ENCODE assay signal across 8 mouse cellular contexts in the genomic region with DNA sequence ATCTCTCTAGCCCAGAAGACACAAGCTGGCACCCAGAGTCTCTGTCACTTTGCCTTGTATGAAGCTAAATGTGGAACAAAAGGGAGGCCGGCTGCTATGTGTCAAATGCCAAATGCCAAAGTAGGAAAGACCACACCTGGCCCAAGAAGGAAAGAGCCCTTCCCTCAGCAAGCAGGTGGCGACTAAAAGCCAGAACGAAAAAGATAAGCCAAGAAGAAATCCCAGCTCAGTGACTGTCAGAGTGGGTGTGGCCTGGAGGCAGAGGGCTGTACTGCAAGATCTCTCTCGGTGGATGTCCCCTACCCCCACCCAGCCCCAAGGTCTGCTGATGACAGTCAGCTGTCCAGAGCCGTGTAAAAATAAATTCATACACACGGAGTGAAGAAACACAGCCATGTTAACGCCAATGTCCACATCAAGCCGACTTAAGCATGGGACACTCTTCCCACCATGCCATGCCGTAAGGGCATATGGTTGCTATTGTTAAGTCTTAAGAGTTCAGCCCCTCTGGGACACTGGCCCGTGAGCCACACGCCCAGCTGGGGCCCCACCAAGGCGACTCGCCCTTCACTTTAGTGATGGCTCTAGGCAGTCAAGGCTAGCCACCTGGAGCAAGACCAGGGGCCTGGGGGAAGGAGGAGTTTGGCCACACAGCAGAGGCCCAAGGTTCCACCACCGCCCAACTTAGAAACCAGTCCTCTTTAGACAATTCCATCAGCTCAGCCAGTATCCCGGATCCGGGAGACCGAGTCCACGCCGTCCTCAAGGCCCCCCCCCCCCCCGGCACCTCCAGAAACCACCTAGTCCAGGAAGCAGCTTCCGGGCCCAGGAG. TPM values are rescaled to one million over a fixed set of nuclear protein-coding genes. Genes with fewer than 3 reads are reported as not detected.
A peak's percentile ranks its signal among the peaks of the same experiment; 100 is the strongest.
DNase-seq lines count a peak whose midpoint lies in the region; ATAC-seq lines count a peak whose summit lies in the region.

No protein-coding gene starts in this region.

- 0 out of 2 replicates have a peak, but pooled peaks have one; percentile 1 for ATAC-seq in kidney, embryonic 14.5 days (ENCODE audit: low FRiP score, low TSS enrichment)
- ATAC-seq in forebrain, embryonic 15.5 days (replicated peaks), result 0 out of 2 replicates have a peak, but pooled peaks have one; percentile 7
- ATAC-seq in intestine, embryonic 15.5 days, result peak; percentile 14

- H3K4me1 ChIP-seq in kidney, embryonic 14.5 days (ENCODE audit: control insufficient read depth, insufficient read depth, low read length), result peaks cover 62% of the 10 kb centered on the region
- H3K4me1 ChIP-seq in forebrain, embryonic 15.5 days, result peaks cover 42% of the 10 kb centered on the region
- peaks cover 67% of the 10 kb centered on the region for H3K4me1 ChIP-seq in intestine, embryonic 15.5 days (replicated peaks)

- intact Hi-C loops in left cerebral cortex, postnatal 25 days (cut with DNase I), result no loop called here

- peak overlapping the region; percentile 97 for H3K4me3 ChIP-seq in kidney, embryonic 14.5 days (ENCODE audit: low read length)
- peak overlapping the region; percentile 94 for H3K4me3 ChIP-seq in forebrain, embryonic 15.5 days
- H3K4me3 ChIP-seq in intestine, embryonic 15.5 days (replicated peaks), result peak overlapping the region; percentile 97

- H3K9me3 ChIP-seq in kidney, embryonic 14.5 days (ENCODE audit: control insufficient read depth, low read length), result no peaks in the 10 kb centered on the region
- H3K9me3 ChIP-seq in forebrain, embryonic 15.5 days, result no peaks in the 10 kb centered on the region
- no peaks in the 10 kb centered on the region for H3K9me3 ChIP-seq in intestine, embryonic 15.5 days

- H3K27me3 ChIP-seq in kidney, embryonic 14.5 days (ENCODE audit: control insufficient read depth, insufficient read depth, low read length), result no peaks in the 10 kb centered on the region
- H3K27me3 ChIP-seq in forebrain, embryonic 15.5 days, result peaks cover 4% of the 10 kb centered on the region; the same call in 1 of the 2 replicates
- no peaks in the 10 kb centered on the region for H3K27me3 ChIP-seq in intestine, embryonic 15.5 days (replicated peaks)

- peak overlapping the region; percentile 70 for H3K4me2 ChIP-seq in kidney, embryonic 14.5 days (replicated peaks; ENCODE audit: low read depth, low read length)
- H3K4me2 ChIP-seq in forebrain, embryonic 15.5 days (replicated peaks), result peak overlapping the region; percentile 87
- H3K4me2 ChIP-seq in intestine, embryonic 15.5 days (replicated peaks), result peak overlapping the region; percentile 89

- H3K9ac ChIP-seq in kidney, embryonic 14.5 days (ENCODE audit: low read depth, low read length), result peak overlapping the region; percentile 100
- peak overlapping the region; percentile 98 for H3K9ac ChIP-seq in forebrain, embryonic 15.5 days (replicated peaks)
- H3K9ac ChIP-seq in intestine, embryonic 15.5 days, result peak overlapping the region; percentile 99

- WGBS in kidney, embryonic 14.5 days, result 2% methylated on average over 21 of the region's 21 CpGs
- 5% methylated on average over 21 of the region's 21 CpGs for WGBS in forebrain, embryonic 15.5 days
- WGBS in intestine, embryonic 15.5 days, result 2% methylated on average over 21 of the region's 21 CpGs

- DNase-seq in kidney, adult 18-20 months, result no peak
- peak; percentile 61 for DNase-seq in ZHBTc4 (ENCODE audit: low read depth, low spot score)
- DNase-seq in mesoderm, embryonic 11.5 days (ENCODE audit: low read depth, low spot score), result peak; percentile 65
- peak; percentile 40 for DNase-seq in thymus, postnatal 14 days
- no peak for DNase-seq in left cerebral cortex, postnatal 25 days (ENCODE audit: low spot score in 2 of 2)

- peak overlapping the region; percentile 98 for H3K27ac ChIP-seq in kidney, embryonic 14.5 days (ENCODE audit: low read depth, low read length)
- peak overlapping the region; percentile 91 for H3K27ac ChIP-seq in forebrain, embryonic 15.5 days (replicated peaks)
- peak overlapping the region; percentile 99 for H3K27ac ChIP-seq in intestine, embryonic 15.5 days

- peaks cover 37% of the 10 kb centered on the region for H3K36me3 ChIP-seq in kidney, embryonic 14.5 days (ENCODE audit: control insufficient read depth, insufficient read depth, low read length)
- H3K36me3 ChIP-seq in forebrain, embryonic 15.5 days, result peaks cover 23% of the 10 kb centered on the region; the same call in 1 of the 2 replicates
- peaks cover 32% of the 10 kb centered on the region for H3K36me3 ChIP-seq in intestine, embryonic 15.5 days

RNA-seq across cellular contexts. Expression of a gene that starts 1.7 kb away (rescaled TPM):
- 50.8 and 58.5 TPM in 2 replicates for polyA plus RNA-seq in kidney, embryonic 14.5 days (2014; fragmentation: Nextera tagmentation; extraction: Ambion mirVana)
- 79.1 and 147 TPM in 2 replicates for polyA plus RNA-seq in forebrain, embryonic 15.5 days (2015; fragmentation: Nextera tagmentation; extraction: Ambion mirVana)
- polyA plus RNA-seq in intestine, embryonic 15.5 days (2015; fragmentation: Nextera tagmentation; extraction: Ambion mirVana), result 128 and 141 TPM in 2 replicates
- total RNA-seq in left cerebral cortex, postnatal 25 days (2021), result 100 to 1,000 TPM; 138 to 140 TPM

RNA-seq across cellular contexts. Expression of a gene that starts 5.7 kb away (rescaled TPM):
- 3.8 and 5.7 TPM in 2 replicates for polyA plus RNA-seq in kidney, embryonic 14.5 days (2014; fragmentation: Nextera tagmentation; extraction: Ambion mirVana)
- polyA plus RNA-seq in forebrain, embryonic 15.5 days (2015; fragmentation: Nextera tagmentation; extraction: Ambion mirVana), result 0.98 TPM in 2 replicates
- polyA plus RNA-seq in intestine, embryonic 15.5 days (2015; fragmentation: Nextera tagmentation; extraction: Ambion mirVana), result 7.5 and 10.3 TPM in 2 replicates
- 1 to 10 TPM in 1 of 2 experiments, under 1 TPM in 1; 0.76 to 1.3 TPM for total RNA-seq in left cerebral cortex, postnatal 25 days (2021)

RNA-seq across cellular contexts. Expression of a gene that starts 28.5 kb away (rescaled TPM):
- 314 and 362 TPM in 2 replicates for polyA plus RNA-seq in kidney, embryonic 14.5 days (2014; fragmentation: Nextera tagmentation; extraction: Ambion mirVana)
- polyA plus RNA-seq in forebrain, embryonic 15.5 days (2015; fragmentation: Nextera tagmentation; extraction: Ambion mirVana), result 77.2 and 91.2 TPM in 2 replicates
- 183 and 225 TPM in 2 replicates for polyA plus RNA-seq in intestine, embryonic 15.5 days (2015; fragmentation: Nextera tagmentation; extraction: Ambion mirVana)
- total RNA-seq in left cerebral cortex, postnatal 25 days (2021), result 10 to 100 TPM; 17.4 to 18.8 TPM

RNA-seq across cellular contexts. Expression of a gene that starts 47.3 kb away (rescaled TPM):
- 11.5 and 15.1 TPM in 2 replicates for polyA plus RNA-seq in kidney, embryonic 14.5 days (2014; fragmentation: Nextera tagmentation; extraction: Ambion mirVana)
- 24.0 and 27.0 TPM in 2 replicates for polyA plus RNA-seq in forebrain, embryonic 15.5 days (2015; fragmentation: Nextera tagmentation; extraction: Ambion mirVana)
- polyA plus RNA-seq in intestine, embryonic 15.5 days (2015; fragmentation: Nextera tagmentation; extraction: Ambion mirVana), result 20.1 and 22.4 TPM in 2 replicates
- total RNA-seq in left cerebral cortex, postnatal 25 days (2021), result 100 to 1,000 TPM; 246 TPM

RNA-seq across cellular contexts. Expression of a gene that starts 53.1 kb away (rescaled TPM):
- 8.0 and 9.3 TPM in 2 replicates for polyA plus RNA-seq in kidney, embryonic 14.5 days (2014; fragmentation: Nextera tagmentation; extraction: Ambion mirVana)
- 2.0 and 2.2 TPM in 2 replicates for polyA plus RNA-seq in forebrain, embryonic 15.5 days (2015; fragmentation: Nextera tagmentation; extraction: Ambion mirVana)
- polyA plus RNA-seq in intestine, embryonic 15.5 days (2015; fragmentation: Nextera tagmentation; extraction: Ambion mirVana), result 2.1 and 2.8 TPM in 2 replicates
- 10 to 100 TPM; 16.4 to 18.2 TPM for total RNA-seq in left cerebral cortex, postnatal 25 days (2021)

Comparison
In these comparisons a context has a peak if more than half of its experiments do, and no peak if none do; other contexts are left out.
1. DNase-seq: peak in ZHBTc4 (single experiment), mesoderm, embryonic 11.5 days (single experiment) and thymus, postnatal 14 days (single experiment); none in kidney, adult 18-20 months (single experiment) and left cerebral cortex, postnatal 25 days (0 of 2).
2. Peak in every context shown above with its lines, with median percentiles within 50 percentile points of each other: ATAC-seq, H3K27ac ChIP-seq, H3K4me2 ChIP-seq, H3K4me3 ChIP-seq and H3K9ac ChIP-seq.